Mouse (Mus musculus): ENCODE results near the gene Myh1.
A peak's percentile ranks its signal among the peaks of the same experiment; 100 is the strongest.

Myh1 gene

DNA sequence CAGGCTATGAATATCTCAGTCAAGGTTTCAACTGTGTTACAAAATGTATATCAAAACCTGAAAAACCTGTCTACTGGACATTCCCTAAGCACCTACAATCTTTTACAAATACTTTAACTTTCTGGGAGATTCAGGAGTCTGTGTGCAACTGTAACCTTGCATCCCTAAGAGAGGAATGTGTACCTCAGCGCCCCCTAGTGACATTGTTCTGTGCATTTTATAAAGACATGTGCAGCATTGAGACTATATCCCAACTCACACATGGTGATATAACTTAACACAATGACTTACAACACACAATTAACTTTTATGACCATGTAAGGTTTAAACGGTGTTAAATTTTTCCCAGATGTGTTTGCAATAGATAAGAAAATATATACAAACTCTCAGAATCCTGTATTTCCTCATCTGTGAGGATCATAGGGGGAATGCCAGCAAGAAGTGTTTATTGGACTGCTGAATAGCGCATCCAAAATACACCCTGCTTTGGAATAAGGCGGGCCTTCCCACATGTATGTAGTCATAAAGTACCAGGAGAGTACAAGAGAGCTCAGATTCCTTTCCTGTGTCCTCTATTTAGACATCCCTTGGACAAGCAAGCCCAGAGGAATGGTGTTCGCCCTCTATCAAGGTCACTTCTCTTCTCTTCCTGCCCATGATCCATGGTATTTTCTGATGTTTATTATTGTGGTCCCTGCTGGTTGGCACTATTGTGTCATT is 35.9 kb downstream of the Myh1 start:
- peak; percentile 38 for DNase-seq (ENCODE audit: low spot score)

DNA sequence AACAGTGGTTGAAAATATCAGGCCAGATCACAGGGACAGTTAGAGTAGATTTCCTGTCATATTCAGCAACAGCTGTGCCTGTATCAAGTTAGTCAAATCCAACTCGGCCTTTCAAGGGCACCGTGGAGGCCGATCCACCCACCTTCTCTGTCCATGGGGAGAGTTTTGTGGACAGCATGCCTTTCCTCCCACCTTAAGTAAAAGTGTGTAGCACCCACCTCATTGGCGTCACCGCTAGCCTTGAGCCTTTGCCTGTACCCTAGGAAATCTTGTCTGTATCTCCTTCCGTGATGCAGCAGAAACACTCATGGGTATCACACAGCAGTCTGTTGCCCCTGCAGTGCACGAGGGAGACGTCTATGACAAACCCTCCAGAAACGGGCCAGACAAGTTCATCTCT is 36.9 kb downstream of the Myh1 start:
- DNase-seq (ENCODE audit: low spot score) = no peak

DNA sequence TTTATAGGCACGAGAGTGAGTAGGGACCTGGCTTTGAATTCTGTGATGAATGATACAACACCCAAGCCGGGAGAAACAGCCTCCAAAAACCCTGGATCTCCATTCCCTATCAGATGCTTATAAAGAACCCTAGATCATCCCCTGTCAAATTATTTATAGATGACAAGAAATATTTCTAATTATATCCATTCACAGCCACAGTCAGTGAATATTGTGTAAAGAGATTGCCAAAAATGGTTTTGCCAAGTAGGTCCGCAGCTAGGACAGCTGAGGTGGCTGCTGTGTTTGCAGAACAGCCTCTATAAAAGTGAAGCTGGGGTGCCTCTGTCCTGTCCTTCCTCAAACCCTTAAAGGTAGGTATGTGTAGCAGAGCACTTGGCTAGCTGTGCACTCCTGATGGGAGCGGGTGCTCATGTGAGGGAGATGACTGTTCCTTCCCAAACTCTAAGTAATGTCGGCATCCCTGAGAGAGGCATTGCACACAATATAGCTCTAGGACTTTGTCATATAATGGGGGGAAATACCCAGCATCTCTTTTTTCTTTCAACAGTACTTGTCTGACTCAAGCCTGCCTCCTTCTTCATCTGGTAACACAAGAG is 37.7 kb downstream of the Myh1 start, which contains the start of gene Myh4:
Gene Myh4 (plus strand): TSS at position 549 of the 599 bp plus-strand sequence.
- DNase-seq (ENCODE audit: low spot score) = no peak

DNA sequence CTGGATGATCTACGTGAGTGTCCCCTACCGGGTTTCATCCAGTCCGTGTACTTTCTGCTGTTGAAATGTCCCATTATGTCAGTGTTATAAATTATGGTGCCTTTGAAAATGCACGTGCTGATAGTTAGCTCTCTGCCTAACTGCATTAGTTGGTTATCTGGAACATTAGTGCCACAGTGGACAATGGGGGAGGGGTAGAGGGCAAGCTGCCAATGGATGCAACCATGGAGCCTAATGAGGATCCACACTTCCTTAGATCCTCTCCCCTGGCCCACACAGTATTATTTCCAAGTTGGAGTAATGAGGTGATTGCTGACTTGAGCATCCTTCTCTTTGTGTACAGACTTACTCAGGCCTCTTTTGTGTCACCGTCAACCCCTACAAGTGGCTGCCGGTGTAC is 41.2 kb downstream of the Myh1 start:
- DNase-seq (ENCODE audit: low spot score) = no peak

DNA sequence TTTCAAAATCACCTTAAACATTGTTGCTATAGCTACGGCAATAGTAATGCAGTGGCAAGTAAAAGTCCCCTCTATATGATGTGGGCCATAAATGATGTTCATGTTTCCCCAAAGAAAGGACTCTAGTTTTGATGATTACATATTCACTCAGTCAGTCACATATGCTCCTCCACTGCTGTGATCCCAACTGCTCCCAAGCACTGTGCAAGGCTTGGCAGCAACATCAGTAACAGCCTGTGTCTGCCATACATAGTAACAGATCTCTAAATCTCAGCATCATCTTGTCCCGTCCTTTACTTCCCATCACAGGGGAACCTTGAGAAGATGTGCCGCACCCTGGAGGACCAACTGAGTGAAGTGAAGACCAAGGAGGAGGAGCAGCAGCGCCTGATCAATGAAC is 53.8 kb downstream of the Myh1 start:
- no peak for DNase-seq (ENCODE audit: low spot score)

DNA sequence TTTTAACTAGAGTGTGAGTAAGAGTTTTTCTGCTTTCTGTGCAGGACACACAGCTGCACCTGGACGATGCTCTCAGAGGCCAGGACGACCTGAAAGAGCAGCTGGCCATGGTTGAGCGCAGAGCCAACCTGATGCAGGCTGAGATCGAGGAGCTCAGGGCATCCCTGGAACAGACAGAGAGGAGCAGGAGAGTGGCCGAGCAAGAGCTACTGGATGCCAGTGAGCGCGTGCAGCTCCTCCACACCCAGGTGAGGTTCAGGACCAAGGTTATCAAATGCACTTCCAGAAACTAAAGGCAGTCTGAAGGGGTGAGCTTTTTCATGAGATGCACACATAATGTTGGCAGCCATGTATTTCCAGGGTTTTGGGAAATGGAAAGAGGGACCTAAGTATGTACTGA is 57.2 kb downstream of the Myh1 start:
- DNase-seq (ENCODE audit: low spot score) = no peak

DNA sequence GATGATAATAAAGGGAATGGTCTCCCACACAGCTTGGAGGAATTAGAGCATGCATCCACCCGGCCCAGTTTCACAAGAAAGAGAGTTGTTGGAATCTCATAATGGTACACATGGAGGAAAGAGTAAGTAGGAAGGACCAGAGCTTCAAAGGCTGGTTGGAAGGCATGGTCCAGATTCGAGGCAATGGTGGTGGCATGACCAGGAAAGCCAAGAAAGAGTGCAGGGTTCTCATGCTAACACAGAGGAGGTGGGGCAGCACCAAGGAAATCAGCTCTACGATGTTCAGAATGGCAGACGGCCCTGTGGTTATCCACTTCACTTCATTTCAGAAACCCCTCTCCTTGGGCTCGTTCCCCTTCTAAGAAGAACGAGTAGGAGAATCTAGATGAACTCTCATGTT is 61.1 kb downstream of the Myh1 start:
- no peak for DNase-seq (ENCODE audit: low spot score)
